Mouse (Mus musculus) ES-Bruce4 (cell line): ENCODE data around the gene Ugt1a6a. TPM values are rescaled to one million over a fixed set of nuclear protein-coding genes. Genes with fewer than 3 reads are reported as not detected.

Experiments
- H3K27ac ChIP-seq: 2 replicates; pipeline ENCODE4 v1.5.1; 2012; ENCODE audit warnings: low read length, inconsistent platforms; ENCODE audit not compliant: insufficient read depth
- H3K27me3 ChIP-seq: 2 replicates; pipeline ENCODE4 v1.6.1; 2012; ENCODE audit warnings: mild to moderate bottlenecking, low read length, inconsistent platforms; ENCODE audit not compliant: control insufficient read depth, poor library complexity, insufficient read depth, severe bottlenecking
- H3K36me3 ChIP-seq: 2 replicates; pipeline ENCODE4 v1.6.1; 2012; ENCODE audit warnings: inconsistent platforms, mild to moderate bottlenecking, low read length, moderate library complexity; ENCODE audit not compliant: control insufficient read depth, poor library complexity, insufficient read depth, severe bottlenecking
- H3K4me1 ChIP-seq: one replicate; pipeline ENCODE4 v1.8.1; 2011; ENCODE audit warnings: low read length; ENCODE audit not compliant: control insufficient read depth, insufficient read depth
- H3K4me3 ChIP-seq: 2 replicates; pipeline ENCODE4 v1.5.1; 2011; ENCODE audit warnings: low read depth, mild to moderate bottlenecking, low read length
- H3K9ac ChIP-seq: 2 replicates; pipeline ENCODE4 v1.6.1; 2012; ENCODE audit warnings: low read depth, mild to moderate bottlenecking, inconsistent platforms; ENCODE audit not compliant: poor library complexity, severe bottlenecking
- H3K9me3 ChIP-seq: replicated peaks from 2 replicates; pipeline ENCODE4 v1.6.1; 2012; ENCODE audit warnings: mild to moderate bottlenecking, low read length, inconsistent platforms; ENCODE audit not compliant: control insufficient read depth, poor library complexity, insufficient read depth, severe bottlenecking
- CTCF ChIP-seq: IDR thresholded peaks from one replicate; pipeline ENCODE4 v1.8.1; 2011; ENCODE audit warnings: low read depth, low read length
- EP300 ChIP-seq: IDR thresholded peaks from 2 replicates; pipeline ENCODE4 v1.6.1; 2011; ENCODE audit warnings: low read depth, low read length; ENCODE audit not compliant: insufficient read depth
- POLR2A ChIP-seq: IDR thresholded peaks from one replicate; pipeline ENCODE4 v1.8.1; 2011; ENCODE audit warnings: low read length; ENCODE audit not compliant: insufficient read depth
- polyA plus RNA-seq: library from polyadenylated mRNA; stranded (reverse); fragments of >200 nt; gene quantifications from 2 replicates; pipeline ENCODE4 v1.2.4, GENCODE M21; 2011; ENCODE audit warnings: low read depth; ENCODE audit not compliant: missing spikeins, insufficient read depth, insufficient read length

The Ugt1a6a gene
- polyA plus RNA-seq, 1 experiment = not detected

GRCm38 (mm10) chr1:88249596-88249995, 115.0 kb downstream of the Ugt1a6a start:
- no peak overlapping the region for H3K9ac ChIP-seq
- TF ChIP-seq CTCF (no peak), EP300 (no peak), POLR2A (no peak)
- no peaks in the 10 kb centered on the region for H3K9me3 ChIP-seq
- no peaks in the 10 kb centered on the region for H3K4me1 ChIP-seq
- H3K4me3 ChIP-seq = no peak overlapping the region
- no peaks in the 10 kb centered on the region for H3K27me3 ChIP-seq
- no peak overlapping the region for H3K27ac ChIP-seq
- no peaks in the 10 kb centered on the region for H3K36me3 ChIP-seq

- TF ChIP-seq POLR2A = no peak
- no peak for TF ChIP-seq EP300
- no peak for TF ChIP-seq CTCF
- Histone ChIP-seq H3K36me3 (no peaks in the 10 kb centered on the region), H3K9me3 (no peaks in the 10 kb centered on the region), H3K27ac (no peak overlapping the region), H3K4me3 (no peak overlapping the region), H3K9ac (no peak overlapping the region), H3K4me1 (no peaks in the 10 kb centered on the region), H3K27me3 (no peaks in the 10 kb centered on the region)
These were observed 115.4 kb downstream of the Ugt1a6a start for GRCm38 (mm10) chr1:88250023-88250422.

GRCm38 (mm10) chr1:88253106-88253505, 118.5 kb downstream of the Ugt1a6a start:
- no peak overlapping the region for H3K27ac ChIP-seq
- H3K4me3 ChIP-seq = no peak overlapping the region
- no peaks in the 10 kb centered on the region for H3K9me3 ChIP-seq
- no peaks in the 10 kb centered on the region for H3K4me1 ChIP-seq
- no peak for TF ChIP-seq POLR2A
- H3K36me3 ChIP-seq = no peaks in the 10 kb centered on the region
- H3K9ac ChIP-seq = no peak overlapping the region
- no peaks in the 10 kb centered on the region for H3K27me3 ChIP-seq

- Histone ChIP-seq H3K27ac (no peak overlapping the region), H3K4me1 (no peaks in the 10 kb centered on the region), H3K9ac (no peak overlapping the region), H3K4me3 (no peak overlapping the region), H3K27me3 (no peaks in the 10 kb centered on the region), H3K36me3 (no peaks in the 10 kb centered on the region), H3K9me3 (no peaks in the 10 kb centered on the region)
- no peak for TF ChIP-seq CTCF
These were observed 118.9 kb downstream of the Ugt1a6a start for GRCm38 (mm10) chr1:88253540-88253939.

- Histone ChIP-seq H3K9ac (no peak overlapping the region), H3K4me1 (no peaks in the 10 kb centered on the region), H3K27me3 (no peaks in the 10 kb centered on the region), H3K9me3 (no peaks in the 10 kb centered on the region), H3K27ac (no peak overlapping the region), H3K4me3 (no peak overlapping the region), H3K36me3 (no peaks in the 10 kb centered on the region)
- no peak for TF ChIP-seq POLR2A
- no peak for TF ChIP-seq EP300
These were observed 120.3 kb downstream of the Ugt1a6a start for GRCm38 (mm10) chr1:88254793-88255465.

- H3K27me3 ChIP-seq = no peaks in the 10 kb centered on the region
- H3K27ac ChIP-seq = no peak overlapping the region
- no peak for TF ChIP-seq EP300
- TF ChIP-seq CTCF = no peak
- no peak for TF ChIP-seq POLR2A
- H3K9me3 ChIP-seq = no peaks in the 10 kb centered on the region
- H3K4me3 ChIP-seq = no peak overlapping the region
- no peak overlapping the region for H3K9ac ChIP-seq
- no peaks in the 10 kb centered on the region for H3K4me1 ChIP-seq
- no peaks in the 10 kb centered on the region for H3K36me3 ChIP-seq
These were observed 120.9 kb downstream of the Ugt1a6a start for GRCm38 (mm10) chr1:88255466-88255857.
